Mouse (Mus musculus) megakaryocyte, embryonic 14.5 days (primary cell): ENCODE measurements around the gene Nos1ap.

Experiments used
- FLI1 ChIP-seq: IDR thresholded peaks from 2 replicates; pipeline ENCODE4 v1.6.1; 2012; ENCODE audit warnings: low read length, inconsistent platforms, mixed read lengths
- GATA1 ChIP-seq: IDR thresholded peaks from 3 replicates; pipeline ENCODE4 v1.6.1; 2012; ENCODE audit warnings: mixed read lengths, low read length, inconsistent platforms, borderline replicate concordance

GRCm38 (mm10) chr1:170610289-170610688, 20.6 kb upstream of the Nos1ap start:
- TF ChIP-seq GATA1 (no peak), FLI1 (no peak)
